Mouse (Mus musculus) brown adipose tissue, adult 24 weeks (tissue): ENCODE measurements around the gene Nlrp4a. TPM values are rescaled to one million over a fixed set of nuclear protein-coding genes. Genes with fewer than 3 reads are reported as not detected.
"Not testable (repeated sequence)": the region's sequence is repeated elsewhere in the genome, so short reads cannot be mapped to it uniquely, and the experiment has no call there.

Experiments
- H3K27ac ChIP-seq: fragments of 200-500 bp; replicated peaks from 2 replicates; pipeline ENCODE4 v1.5.1; 2012; ENCODE audit warnings: low read depth, mild to moderate bottlenecking, low read length
- H3K4me1 ChIP-seq: fragments of 200-500 bp; 2 replicates; pipeline ENCODE4 v1.6.1; 2012; ENCODE audit warnings: low read length, mixed read lengths; ENCODE audit not compliant: control insufficient read depth, insufficient read depth, insufficient read length
- H3K4me3 ChIP-seq: fragments of 200-500 bp; 2 replicates; pipeline ENCODE4 v1.5.1; 2012; ENCODE audit warnings: low read depth, mild to moderate bottlenecking, low read length, moderate library complexity; ENCODE audit not compliant: insufficient read depth
- polyA plus RNA-seq: library from polyadenylated mRNA; stranded (reverse); fragments of >200 nt; gene quantifications from 2 replicates; pipeline ENCODE4 v1.2.4, GENCODE M21; 2012; ENCODE audit not compliant: missing spikeins, insufficient read depth, insufficient read length

The Nlrp4a gene
- polyA plus RNA-seq, result not detected in 2 replicates

DNA sequence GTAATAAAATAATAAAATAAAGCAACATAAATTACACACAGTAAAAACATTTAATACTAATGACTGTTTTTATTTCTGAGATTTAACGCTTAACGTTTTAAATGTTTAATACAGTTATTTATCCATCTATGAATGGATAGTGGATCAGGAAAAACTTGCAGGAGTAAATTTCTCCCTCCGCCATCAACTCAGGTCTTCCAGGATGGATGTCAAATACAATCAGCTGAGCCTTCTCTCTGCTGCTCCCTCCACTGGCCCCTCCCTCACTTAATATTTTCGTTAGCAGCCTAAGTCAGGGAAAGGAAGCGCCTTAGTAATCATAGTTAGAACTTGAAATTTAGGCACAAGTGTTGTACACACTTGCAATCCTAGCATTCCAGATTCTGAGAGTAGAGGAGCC lies at the start of gene Nlrp4a:
Gene Nlrp4a, plus strand, starts transcription at position 301 of the 400 bp plus-strand sequence.
- Histone ChIP-seq H3K27ac (no peak within 1 kb of the TSS), H3K4me1 (no peaks in the 10 kb centered on the region), H3K4me3 (no peak within 1 kb of the TSS)

DNA sequence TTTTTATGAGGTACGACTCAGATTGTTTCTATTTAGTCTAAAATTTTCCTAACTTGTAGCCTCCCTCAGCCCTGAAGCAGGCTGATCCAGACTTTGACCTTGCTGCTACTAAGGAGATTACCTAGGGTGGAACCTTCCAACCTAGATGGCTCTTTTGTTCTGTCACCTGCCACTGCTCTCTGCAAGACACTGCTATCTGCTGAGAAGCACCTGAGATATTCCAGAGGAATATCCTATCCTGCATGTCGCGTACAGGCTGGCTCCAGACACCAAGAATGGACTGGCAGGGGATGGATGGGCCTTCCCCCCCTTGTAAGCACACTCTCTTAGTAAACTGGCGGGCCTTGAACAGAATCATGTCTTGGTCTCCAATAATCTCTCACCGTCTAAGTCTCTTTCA lies 48.2 kb upstream of the Nlrp4a start:
- not testable (repeated sequence) for H3K4me1 ChIP-seq, H3K27ac ChIP-seq, H3K4me3 ChIP-seq

DNA sequence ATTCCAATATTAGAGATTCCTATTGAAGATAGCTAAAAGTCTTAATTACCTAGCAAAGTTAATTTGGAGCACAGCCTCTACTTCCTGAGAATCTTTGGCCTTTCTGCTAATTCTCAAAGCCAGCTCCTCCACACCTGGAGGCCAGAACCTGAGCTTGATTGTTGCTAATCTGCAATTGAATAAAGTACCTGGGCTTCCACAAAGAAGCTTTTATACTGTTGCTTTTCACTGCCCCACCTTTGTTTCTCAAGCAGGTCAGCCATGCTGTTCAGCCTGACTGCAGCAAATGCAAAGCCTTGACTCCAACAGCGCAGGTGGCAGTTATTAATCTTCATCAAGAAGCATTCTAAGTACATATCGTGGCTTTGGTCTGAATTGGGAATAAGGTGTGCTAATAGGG lies 43.8 kb upstream of the Nlrp4a start:
- H3K4me1 ChIP-seq, H3K4me3 ChIP-seq, H3K27ac ChIP-seq: not testable (repeated sequence)

DNA sequence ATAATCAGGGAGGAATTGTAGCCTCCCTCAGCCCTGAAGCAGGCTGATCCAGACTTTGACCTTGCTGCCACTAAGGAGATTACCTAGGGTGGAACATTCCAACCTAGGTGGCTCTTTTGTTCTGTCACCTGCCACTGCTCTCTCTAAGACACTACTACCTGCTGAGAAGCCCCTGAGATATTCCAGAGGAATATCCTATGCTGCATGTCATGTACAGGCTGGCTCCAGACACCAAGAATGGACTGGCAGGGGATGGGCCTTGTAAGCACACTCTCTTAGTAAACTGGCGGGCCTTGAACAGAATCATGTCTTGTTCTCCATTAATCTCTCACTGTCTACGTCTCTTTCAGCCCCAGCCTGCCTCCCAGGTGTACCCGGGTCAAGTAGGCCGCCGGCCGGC lies 43.1 kb upstream of the Nlrp4a start:
- H3K4me1 ChIP-seq, H3K4me3 ChIP-seq: not testable (repeated sequence)

DNA sequence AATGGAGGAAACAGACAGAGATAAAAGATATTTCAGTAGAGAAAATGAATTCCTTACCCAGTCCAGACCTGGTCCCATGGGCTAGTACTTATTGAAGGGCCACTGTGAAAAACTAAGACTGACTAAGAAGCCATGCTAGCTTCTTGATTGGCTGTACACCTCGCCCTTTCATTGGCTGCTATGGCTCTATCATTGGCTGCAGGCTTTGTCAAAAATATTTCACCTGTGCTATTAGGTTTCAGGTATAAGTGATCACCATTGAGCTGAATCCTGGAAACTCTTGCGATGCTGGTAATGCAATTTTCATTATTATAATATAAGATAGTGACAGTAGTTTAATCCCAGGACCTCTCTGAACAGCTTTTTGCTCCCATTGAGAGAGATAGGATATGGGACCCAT lies 31.3 kb upstream of the Nlrp4a start, which contains the start of gene Nlrp9c:
Gene Nlrp9c, minus strand, starts transcription at position 101 of the 400 bp plus-strand sequence.
- H3K4me1 ChIP-seq, H3K27ac ChIP-seq, H3K4me3 ChIP-seq: not testable (repeated sequence)

More for the DNA sequence above, 43.1 kb upstream of the Nlrp4a start:
- not testable (repeated sequence) for H3K27ac ChIP-seq

DNA sequence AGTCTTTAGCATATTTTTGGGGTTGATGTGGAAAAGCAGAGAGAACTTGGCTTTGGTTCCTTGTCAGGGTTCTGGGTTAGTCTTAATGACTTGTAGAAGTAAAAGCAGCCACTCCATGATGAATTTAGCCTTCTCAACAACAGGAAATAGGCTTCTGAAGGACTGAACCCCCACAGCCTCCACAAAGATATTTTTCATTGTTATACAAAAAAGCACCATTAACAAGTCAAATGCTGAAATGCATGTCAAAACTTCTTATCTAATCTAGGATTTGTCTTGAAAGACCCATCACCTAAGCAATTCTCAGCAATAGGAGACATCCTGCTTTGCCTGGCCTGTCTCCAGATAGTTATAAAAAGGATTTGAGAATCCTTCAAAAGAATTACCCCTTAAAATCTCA lies 41.8 kb downstream of the Nlrp4a start:
- no peaks in the 10 kb centered on the region for H3K4me1 ChIP-seq
- no peak overlapping the region for H3K27ac ChIP-seq
- no peak overlapping the region for H3K4me3 ChIP-seq

DNA sequence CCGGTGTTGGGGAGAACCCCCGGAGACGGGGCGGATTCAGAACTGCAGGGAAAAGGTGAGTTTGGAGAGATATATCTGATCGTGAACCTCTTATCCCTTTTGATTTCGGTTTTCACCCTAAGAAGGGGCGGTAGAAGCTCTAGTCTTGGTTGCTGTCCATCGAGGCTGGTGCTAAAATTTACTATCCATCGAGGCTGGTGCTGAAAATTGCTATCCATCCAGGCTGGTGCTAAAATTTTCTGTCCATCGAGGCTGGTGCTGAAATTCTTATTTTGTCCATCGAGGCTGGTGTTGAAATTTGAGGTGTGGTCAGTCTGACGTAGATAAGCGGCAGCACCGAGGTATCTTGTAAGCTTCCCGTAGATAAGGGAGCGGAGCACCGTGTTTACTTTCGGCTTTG lies 54.6 kb downstream of the Nlrp4a start:
- not testable (repeated sequence) for H3K4me1 ChIP-seq, H3K4me3 ChIP-seq, H3K27ac ChIP-seq

Other genes with a start within 250 kb of the Nlrp4a start
- not detected in 2 replicates for gene Vmn1r184, start 174.8 kb upstream of the Nlrp4a start, polyA plus RNA-seq
- gene Cyp2a4, start 127.9 kb upstream of the Nlrp4a start, polyA plus RNA-seq, result not detected in 2 replicates
- gene Nlrp9c, start 31.4 kb upstream of the Nlrp4a start, polyA plus RNA-seq, result not detected in 2 replicates
- not detected in 2 replicates for gene Nlrp9a, start 99.9 kb downstream of the Nlrp4a start, polyA plus RNA-seq
- not detected in 2 replicates for gene Vmn1r185, start 183.4 kb downstream of the Nlrp4a start, polyA plus RNA-seq